Mouse (Mus musculus): ENCODE results near the gene Aspm.

GRCm38 (mm10) chr1:139496212-139496611 lies 41.6 kb downstream of the Aspm start:
- TF ChIP-seq POLR2A (IDR thresholded peaks at IDR 0.05; ENCODE audit: insufficient read length, low read depth) (no peak), USF1 (IDR thresholded peaks at IDR 0.05; ENCODE audit: low read depth) (no peak), TCF12 (IDR thresholded peaks at IDR 0.05; ENCODE audit: insufficient read depth, poor library complexity, severe bottlenecking) (no peak), E2F4 (IDR thresholded peaks at IDR 0.05; ENCODE audit: insufficient read depth) (no peak), SRF (IDR thresholded peaks at IDR 0.05; ENCODE audit: control insufficient read depth, insufficient read length, low read depth) (no peak), MYOD1 (IDR thresholded peaks at IDR 0.05; ENCODE audit: control insufficient read depth in 1 of 3, insufficient read length in 2 of 3, low read depth in 2 of 3) (no peak), MAX (IDR thresholded peaks at IDR 0.05; ENCODE audit: low read depth) (no peak), MYOG (IDR thresholded peaks at IDR 0.05; ENCODE audit: control insufficient read depth in 1 of 3, insufficient read depth in 1 of 3, insufficient read length in 2 of 3, low read depth in 2 of 3) (no peak), TCF3 (IDR thresholded peaks at IDR 0.05; ENCODE audit: insufficient read length, low read depth) (no peak), CEBPB (IDR thresholded peaks at IDR 0.05; ENCODE audit: insufficient read depth, poor library complexity, severe bottlenecking) (no peak)
